Mouse (Mus musculus): ENCODE measurements around the gene Cic. TPM values are rescaled to one million over a fixed set of nuclear protein-coding genes. Genes with fewer than 3 reads are reported as not detected.
A peak's percentile ranks its signal among the peaks of the same experiment; 100 is the strongest.

Gene Cic
- total RNA-seq (2022), result 100 to 1,000 TPM; 118 to 195 (median 151) TPM

GRCm38 (mm10) chr7:25267301-25267750, at the start of gene Cic:
Gene Cic, plus strand, starts transcription at chr7:25267704.
- DNase-seq, result peak; percentile 99

- DNase-seq, result no peak
Observed at GRCm38 (mm10) chr7:25218705-25219415, 48.6 kb upstream of the Cic start.

- no peak for DNase-seq
Observed at GRCm38 (mm10) chr7:25219416-25219750, 48.1 kb upstream of the Cic start.

GRCm38 (mm10) chr7:25219756-25220456, 47.6 kb upstream of the Cic start:
- peak; percentile 97 for DNase-seq

GRCm38 (mm10) chr7:25220457-25221101, 46.9 kb upstream of the Cic start, which contains the start of gene Dedd2:
Gene Dedd2, minus strand, starts transcription at chr7:25220615.
- DNase-seq, result peak; percentile 72

- DNase-seq, result peak; percentile 98
Observed at GRCm38 (mm10) chr7:25221102-25221883, 46.2 kb upstream of the Cic start, which contains the start of gene Zfp526. Gene Zfp526, plus strand, starts transcription at chr7:25221425.

- DNase-seq, result no peak
Observed at GRCm38 (mm10) chr7:25222275-25222967, 45.1 kb upstream of the Cic start.

- no peak for DNase-seq
Observed at GRCm38 (mm10) chr7:25227523-25228300, 39.8 kb upstream of the Cic start.

GRCm38 (mm10) chr7:25230690-25231285, 36.7 kb upstream of the Cic start:
- no peak for DNase-seq

GRCm38 (mm10) chr7:25232101-25232648, 35.3 kb upstream of the Cic start:
- DNase-seq, result no peak

- DNase-seq, result no peak
Observed at GRCm38 (mm10) chr7:25233061-25233460, 34.4 kb upstream of the Cic start.

GRCm38 (mm10) chr7:25235526-25235925, 32.0 kb upstream of the Cic start:
- no peak for DNase-seq

- peak; percentile 98 for DNase-seq
Observed at GRCm38 (mm10) chr7:25237249-25238014, 30.1 kb upstream of the Cic start, which contains the start of gene Gsk3a. Gene Gsk3a, minus strand, starts transcription at chr7:25237851.

- peak; percentile 93 for DNase-seq
Observed at GRCm38 (mm10) chr7:25238015-25238706, 29.3 kb upstream of the Cic start.

- peak; percentile 84 for DNase-seq
Observed at GRCm38 (mm10) chr7:25238829-25239623, 28.5 kb upstream of the Cic start.

- no peak for DNase-seq
Observed at GRCm38 (mm10) chr7:25240631-25241030, 26.9 kb upstream of the Cic start.

- DNase-seq, result no peak
Observed at GRCm38 (mm10) chr7:25241062-25241461, 26.4 kb upstream of the Cic start.

GRCm38 (mm10) chr7:25243361-25243760, 24.1 kb upstream of the Cic start:
- no peak for DNase-seq

All from adrenal gland, adult 8-10 months (tissue).